Mouse (Mus musculus): Measurements from ENCODE around the gene Zdhhc8.

Zdhhc8 gene

GRCm38 (mm10) chr16:18234671-18235388, at the start of gene Zdhhc8:
Zdhhc8 (minus strand) TSS chr16:18235136.
- peak; percentile 50 to 71 for DNase-seq

- DNase-seq: no peak
Measured at GRCm38 (mm10) chr16:18275166-18275565, 40.2 kb upstream of the Zdhhc8 start.

GRCm38 (mm10) chr16:18268182-18268581, 33.2 kb upstream of the Zdhhc8 start:
- no peak for DNase-seq

GRCm38 (mm10) chr16:18265024-18265423, 30.1 kb upstream of the Zdhhc8 start:
- DNase-seq: no peak

GRCm38 (mm10) chr16:18258221-18258620, 23.3 kb upstream of the Zdhhc8 start, which contains the start of gene Gm49776:
Gm49776 (minus strand) TSS chr16:18258321.
- no peak for DNase-seq

GRCm38 (mm10) chr16:18253866-18254265, 18.9 kb upstream of the Zdhhc8 start:
- no peak for DNase-seq

GRCm38 (mm10) chr16:18252736-18253135, 17.8 kb upstream of the Zdhhc8 start:
- DNase-seq: no peak

- no peak for DNase-seq
Measured at GRCm38 (mm10) chr16:18250828-18251790, 16.2 kb upstream of the Zdhhc8 start.

GRCm38 (mm10) chr16:18250231-18250630, 15.3 kb upstream of the Zdhhc8 start:
- no peak for DNase-seq

GRCm38 (mm10) chr16:18249364-18249967, 14.5 kb upstream of the Zdhhc8 start:
- peak; percentile 50 to 62 for DNase-seq

- peak; percentile 94 to 97 for DNase-seq
Measured at GRCm38 (mm10) chr16:18248433-18249363, 13.8 kb upstream of the Zdhhc8 start, which contains the start of the genes Trmt2a and Ranbp1. Trmt2a (plus strand) TSS chr16:18248679. Ranbp1 (minus strand) TSS chr16:18248732.

GRCm38 (mm10) chr16:18247521-18248399, 12.8 kb upstream of the Zdhhc8 start:
- no peak for DNase-seq

GRCm38 (mm10) chr16:18241581-18241980, 6.6 kb upstream of the Zdhhc8 start:
- no peak for DNase-seq

- no peak for DNase-seq
Measured at GRCm38 (mm10) chr16:18236676-18237501, 2.0 kb upstream of the Zdhhc8 start.

- peak in 1 of 2 experiments; percentile 39 for DNase-seq
Measured at GRCm38 (mm10) chr16:18235389-18236065, 591 bp upstream of the Zdhhc8 start.

- DNase-seq: no peak
Measured at GRCm38 (mm10) chr16:18233919-18234670, 841 bp downstream of the Zdhhc8 start.

GRCm38 (mm10) chr16:18233451-18233850, 1.5 kb downstream of the Zdhhc8 start:
- DNase-seq: no peak

GRCm38 (mm10) chr16:18231451-18231850, 3.5 kb downstream of the Zdhhc8 start:
- DNase-seq: no peak

All from spleen, adult 18-20 months (tissue).